Comparison of ENCODE assay signal across 10 mouse cellular contexts in the genomic region with DNA sequence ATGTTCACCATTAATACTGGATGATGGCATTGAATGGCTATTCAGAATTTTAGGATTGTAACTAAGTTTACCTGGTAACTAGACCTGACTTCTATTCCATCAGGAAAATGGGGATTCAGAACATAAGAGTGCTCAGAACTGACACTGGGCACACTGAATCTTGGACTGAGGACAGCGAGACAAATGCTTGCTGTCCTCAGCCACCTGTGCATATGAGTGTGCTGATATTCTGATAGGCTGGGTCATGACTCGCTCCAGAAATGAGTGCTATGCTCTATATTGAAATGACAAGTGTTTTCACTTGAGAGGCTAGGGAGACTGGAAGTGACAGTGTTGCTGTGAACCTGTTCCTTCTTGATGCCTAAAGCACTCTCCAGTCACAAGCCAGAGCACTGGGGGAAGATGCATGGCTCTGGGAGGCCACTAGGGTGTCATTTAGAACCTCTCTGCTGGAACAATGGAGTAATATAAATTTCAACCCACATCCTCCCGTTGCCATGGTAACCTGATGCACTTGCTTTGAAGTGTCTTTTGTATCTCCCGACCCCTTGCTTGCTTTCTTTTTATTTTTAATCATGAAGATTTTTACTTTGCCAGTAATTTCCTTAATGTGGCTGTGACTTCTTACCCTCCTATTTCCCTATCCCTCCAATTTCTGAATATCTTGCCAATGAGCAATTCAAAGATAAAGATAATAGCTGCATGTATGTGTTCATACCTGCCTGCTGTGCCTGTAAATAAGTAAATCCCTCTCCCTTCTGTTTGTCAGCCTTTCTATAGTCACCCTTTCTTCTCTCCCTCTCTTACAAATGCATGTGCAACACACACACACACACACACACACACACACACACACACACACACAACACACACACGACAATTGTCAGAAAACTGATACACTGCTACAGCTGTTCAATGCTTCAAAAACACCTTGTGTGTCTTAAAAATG.
DNase-seq lines count a peak whose midpoint lies in the region; ATAC-seq and TF ChIP-seq lines count a peak whose summit lies in the region.
"Had no signal": no experiment of that assay in that cellular context is flagged by ENCODE, and none has a peak within 500 bp of the region (broad histone marks: within the 10 kb centered on the region; RNA-seq: fewer than 3 reads in every experiment).

No protein-coding gene starts in this region.

- no peak overlapping the region for H3K27ac ChIP-seq in forebrain, embryonic 13.5 days
- peak overlapping the region; percentile 58 for H3K27ac ChIP-seq in midbrain, embryonic 14.5 days (replicated peaks; ENCODE audit: low read depth, low read length)
- H3K27ac ChIP-seq in limb, embryonic 10.5 days = no peak overlapping the region

- no peak for TF ChIP-seq POLR2A in brain, embryonic 14.5 days (IDR thresholded peaks at IDR 0.05; ENCODE audit: borderline replicate concordance, extremely low read depth, insufficient read depth, insufficient read length, poor library complexity, severe bottlenecking)

- H3K27me3 ChIP-seq in forebrain, embryonic 13.5 days = no peaks in the 10 kb centered on the region
- no peaks in the 10 kb centered on the region for H3K27me3 ChIP-seq in midbrain, embryonic 14.5 days (ENCODE audit: control insufficient read depth, insufficient read depth, low read length)
- no peaks in the 10 kb centered on the region for H3K27me3 ChIP-seq in limb, embryonic 10.5 days (ENCODE audit: low read depth, poor library complexity, severe bottlenecking)
- H3K27me3 ChIP-seq: megakaryocyte, embryonic 14.5 days had no signal

- 57% methylated on average over 5 of the region's 5 CpGs for WGBS in forebrain, embryonic 13.5 days
- WGBS in midbrain, embryonic 14.5 days = 46% methylated on average over 5 of the region's 5 CpGs
- WGBS in limb, embryonic 10.5 days = 76% methylated on average over 5 of the region's 5 CpGs

- ATAC-seq in forebrain, embryonic 13.5 days = peak; percentile 79
- ATAC-seq in midbrain, embryonic 14.5 days (ENCODE audit: low FRiP score, low TSS enrichment) = peak; percentile 78
- ATAC-seq: Patski had no signal

- TF ChIP-seq CTCF in brain, embryonic 14.5 days (IDR thresholded peaks at IDR 0.05; ENCODE audit: borderline replicate concordance, extremely low read depth, insufficient read depth, insufficient read length) = peak; percentile 35; the same call in 1 of the 2 replicates

- no peaks in the 10 kb centered on the region for H3K4me1 ChIP-seq in forebrain, embryonic 13.5 days
- H3K4me1 ChIP-seq in midbrain, embryonic 14.5 days (ENCODE audit: control insufficient read depth, insufficient read depth, low read length) = no peaks in the 10 kb centered on the region
- H3K4me1 ChIP-seq in limb, embryonic 10.5 days = no peaks in the 10 kb centered on the region
- H3K4me1 ChIP-seq: megakaryocyte, embryonic 14.5 days had no signal

- no peaks in the 10 kb centered on the region for H3K36me3 ChIP-seq in forebrain, embryonic 13.5 days (ENCODE audit: poor library complexity, severe bottlenecking)
- no peaks in the 10 kb centered on the region for H3K36me3 ChIP-seq in midbrain, embryonic 14.5 days (ENCODE audit: control insufficient read depth, insufficient read depth, low read length)
- no peaks in the 10 kb centered on the region for H3K36me3 ChIP-seq in limb, embryonic 10.5 days

- no peak overlapping the region for H3K4me3 ChIP-seq in forebrain, embryonic 13.5 days
- no peak overlapping the region for H3K4me3 ChIP-seq in midbrain, embryonic 14.5 days (replicated peaks; ENCODE audit: low read depth, low read length)
- no peak overlapping the region for H3K4me3 ChIP-seq in limb, embryonic 10.5 days
- H3K4me3 ChIP-seq: megakaryocyte, embryonic 14.5 days had no signal

- peak; percentile 29 for DNase-seq in ES-CJ7 (ENCODE audit: low read depth, low spot score)
- peak; percentile 84 for DNase-seq in brain, embryonic 14.5 days (ENCODE audit: low read depth)
- DNase-seq in midbrain, embryonic 14.5 days = peak; percentile 87
- DNase-seq in spleen, postnatal 36 days (ENCODE audit: low spot score in 2 of 2) = no peak
- no peak for DNase-seq in limb, embryonic 10.5 days (ENCODE audit: low spot score)
- no peak for DNase-seq in kidney, postnatal 14 days
- DNase-seq: right cerebral cortex, postnatal 4 days had no signal

- H3K9ac ChIP-seq in forebrain, embryonic 13.5 days = no peak overlapping the region
- no peak overlapping the region for H3K9ac ChIP-seq in midbrain, embryonic 14.5 days (replicated peaks; ENCODE audit: low read length)

- no peaks in the 10 kb centered on the region; the same call in 1 of the 2 replicates for H3K9me3 ChIP-seq in forebrain, embryonic 13.5 days (replicated peaks)
- no peaks in the 10 kb centered on the region for H3K9me3 ChIP-seq in midbrain, embryonic 14.5 days (ENCODE audit: control insufficient read depth, low read length)
- no peaks in the 10 kb centered on the region for H3K9me3 ChIP-seq in limb, embryonic 10.5 days (replicated peaks)

- no peak overlapping the region for H3K4me2 ChIP-seq in forebrain, embryonic 13.5 days
- H3K4me2 ChIP-seq in midbrain, embryonic 14.5 days (ENCODE audit: low read length) = no peak overlapping the region; the same call in 1 of the 2 replicates

Comparison
In these comparisons a context has a peak if more than half of its experiments do, and no peak if none do; other contexts are left out.
1. DNase-seq: peak in ES-CJ7 (single experiment), brain, embryonic 14.5 days (single experiment) and midbrain, embryonic 14.5 days (single experiment); none in spleen, postnatal 36 days (0 of 2), limb, embryonic 10.5 days (single experiment) and kidney, postnatal 14 days (single experiment).